Mouse (Mus musculus) cortical plate, adult 2 months (tissue): ENCODE measurements around the gene Rpa1.

Experiments
- CTCF ChIP-seq: fragments of 200-500 bp; IDR thresholded peaks from 2 replicates; pipeline ENCODE4 v1.5.1; 2011; ENCODE audit warnings: mild to moderate bottlenecking, control low read depth, low read length; ENCODE audit not compliant: insufficient read depth; ENCODE audit errors: extremely low read depth
- POLR2A ChIP-seq: fragments of 200-500 bp; IDR thresholded peaks from 2 replicates; pipeline ENCODE4 v1.6.1; 2011; ENCODE audit warnings: mild to moderate bottlenecking, low read length, control low read depth; ENCODE audit not compliant: insufficient read depth; ENCODE audit errors: extremely low read depth

DNA sequence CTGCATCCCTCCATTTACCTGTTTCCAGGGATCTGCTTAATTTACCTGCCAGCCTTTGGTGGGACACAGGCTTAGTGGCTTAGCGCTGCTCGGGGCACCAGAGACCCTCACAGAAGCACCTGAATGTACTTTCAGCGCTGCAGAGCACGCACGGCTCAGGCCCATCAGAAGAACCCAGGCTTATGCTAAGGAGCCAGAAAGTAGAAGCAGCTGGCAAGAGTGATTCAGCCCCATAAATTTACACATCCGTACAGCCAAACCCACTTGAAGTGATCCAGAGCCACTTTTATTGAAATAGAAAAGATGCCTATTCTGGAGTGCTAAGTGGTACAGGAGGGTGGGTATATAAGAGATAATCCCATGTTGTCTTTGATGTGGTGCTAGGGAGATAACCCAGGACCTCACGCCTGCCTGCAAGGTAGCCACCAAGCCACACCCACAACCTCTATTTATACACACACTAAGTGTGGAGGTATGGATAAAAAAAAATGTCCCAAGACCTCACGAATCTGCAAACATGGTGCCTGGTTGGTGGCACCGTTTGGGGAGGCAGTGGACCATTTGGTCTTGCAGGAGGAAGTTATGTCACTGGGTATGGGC lies 51.6 kb downstream of the Rpa1 start:
- TF ChIP-seq CTCF (no peak), POLR2A (no peak)
